Mouse (Mus musculus) heart, postnatal 0 days (tissue): ENCODE data around the gene Kremen2. TPM values are rescaled to one million over a fixed set of nuclear protein-coding genes. Genes with fewer than 3 reads are reported as not detected.

ENCODE experiments used
- ATAC-seq: fragments of 200-750 bp; cut with Nextera tagmentation; 2 replicates; pipeline ENCODE4 v1.8.0; 2017; ENCODE audit warnings: low read depth, moderate number of reproducible peaks, moderate library complexity; ENCODE audit not compliant: insufficient read depth
- DNase-seq: peaks from one replicate; pipeline ENCODE4 v3.0.0-alpha.2; 2016; ENCODE audit warnings: low spot score
- H3K27ac ChIP-seq: fragments of 300-500 bp; sonication (generic); 2 replicates; pipeline ENCODE4 v1.5.1; 2014; ENCODE audit warnings: low read depth, mild to moderate bottlenecking
- H3K27me3 ChIP-seq: fragments of 300-500 bp; sonication (generic); 2 replicates; pipeline ENCODE4 v1.6.1; 2014; ENCODE audit warnings: low read length, mixed read lengths; ENCODE audit not compliant: control insufficient read depth, insufficient read depth
- H3K36me3 ChIP-seq: fragments of 300-500 bp; sonication (generic); replicated peaks from 2 replicates; pipeline ENCODE4 v1.6.1; 2014; ENCODE audit warnings: low read length, mixed read lengths; ENCODE audit not compliant: control insufficient read depth, insufficient read depth
- H3K4me1 ChIP-seq: fragments of 300-500 bp; sonication (generic); 2 replicates; pipeline ENCODE4 v1.6.1; 2014; ENCODE audit warnings: antibody characterized with exemption; ENCODE audit not compliant: control insufficient read depth, insufficient read depth
- H3K4me2 ChIP-seq: fragments of 300-500 bp; sonication (generic); 2 replicates; pipeline ENCODE4 v1.6.1; 2014; ENCODE audit warnings: low read depth, mild to moderate bottlenecking, low read length, moderate library complexity
- H3K4me3 ChIP-seq: fragments of 300-500 bp; sonication (generic); 2 replicates; pipeline ENCODE4 v1.5.1; 2014; ENCODE audit warnings: low read depth, low read length
- H3K9ac ChIP-seq: fragments of 300-500 bp; sonication (generic); replicated peaks from 2 replicates; pipeline ENCODE4 v1.6.1; 2014; ENCODE audit warnings: low read depth, low read length, mixed read lengths
- H3K9me3 ChIP-seq: fragments of 300-500 bp; sonication (generic); replicated peaks from 2 replicates; pipeline ENCODE4 v1.6.1; 2016; ENCODE audit warnings: low read length; ENCODE audit not compliant: control insufficient read depth
- CTCF ChIP-seq: IDR thresholded peaks from 2 replicates; pipeline ENCODE4 v1.5.1; 2016; ENCODE audit warnings: antibody characterized with exemption, control low read depth, low read depth
- EP300 ChIP-seq: IDR thresholded peaks from 2 replicates; pipeline ENCODE4 v1.6.1; 2016; ENCODE audit warnings: antibody characterized with exemption, low read depth
- WGBS: fragments of 180-500 bp; shearing (Covaris S2); extraction: QIAGEN DNeasy Blood & Tissue Kit; methylation state at CpG from one replicate; pipeline ENCODE4 v1.1.7; 2014; 5-methylcytosine and 5-hydroxymethylcytosine counted together
- polyA plus RNA-seq: library from polyadenylated mRNA; unstranded; fragments of >200 nt; fragmentation: Nextera tagmentation; extraction: Ambion mirVana; gene quantifications from 2 replicates; pipeline ENCODE4 v1.2.1, GENCODE M21; 2015
- total RNA-seq: library from RNA; depleted of rRNA; stranded (reverse); fragments of >200 nt; gene quantifications from 2 replicates; pipeline ENCODE4 v1.2.3, GENCODE M21; 2014; ENCODE audit warnings: low replicate concordance

The Kremen2 gene
- total and polyA plus RNA-seq, 2 experiments from 2014 or later = not detected

DNA sequence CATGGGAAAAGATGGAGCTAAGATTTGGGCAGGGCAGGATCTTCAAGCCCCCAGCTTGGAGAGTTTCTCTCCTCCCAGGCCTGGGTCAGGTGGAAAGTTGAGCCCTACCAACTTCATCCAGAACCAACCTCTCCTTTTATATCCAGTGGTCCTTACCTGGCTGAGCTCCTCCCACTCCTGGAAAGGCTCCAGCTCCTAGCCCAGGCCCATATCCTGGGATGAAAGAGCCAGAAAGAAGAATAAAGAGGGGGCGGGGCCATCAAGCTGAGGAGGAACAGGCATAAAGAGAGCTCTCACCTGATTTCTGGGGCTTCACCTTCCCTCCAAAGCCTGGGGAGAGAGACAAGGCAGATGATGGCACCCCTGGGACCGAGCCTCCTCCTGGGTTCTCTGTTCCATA, 28.6 kb downstream of the Kremen2 start:
- Histone ChIP-seq H3K4me1 (no peaks in the 10 kb centered on the region), H3K36me3 (no peaks in the 10 kb centered on the region), H3K4me2 (no peak overlapping the region), H3K27me3 (no peaks in the 10 kb centered on the region), H3K4me3 (no peak overlapping the region), H3K27ac (no peak overlapping the region), H3K9ac (no peak overlapping the region), H3K9me3 (no peaks in the 10 kb centered on the region)
- no peak for DNase-seq
- 64% methylated on average over 2 of the region's 2 CpGs for WGBS
- no peak for ATAC-seq
- TF ChIP-seq EP300 (no peak), CTCF (no peak)

DNA sequence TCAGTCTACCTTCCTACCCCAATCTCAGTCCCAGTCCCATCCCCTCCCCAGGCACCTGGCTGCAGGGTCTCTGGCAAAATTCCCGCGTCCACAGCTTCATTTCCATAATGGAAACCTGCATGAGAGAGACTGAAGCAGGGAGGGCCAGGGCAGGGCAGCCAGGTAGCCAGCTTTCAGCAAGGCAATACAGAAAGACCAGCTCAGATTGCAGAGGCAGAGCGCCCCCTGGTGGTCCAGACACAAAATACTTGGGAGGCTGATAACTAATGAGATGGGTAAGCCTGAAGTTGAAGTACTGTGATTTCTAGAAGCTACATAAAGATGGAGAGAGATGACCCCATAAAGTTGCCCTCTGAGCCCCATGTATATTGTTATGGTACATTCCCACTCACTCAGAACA, 39.4 kb downstream of the Kremen2 start:
- no peak overlapping the region for H3K9ac ChIP-seq
- peak; percentile 66 for DNase-seq
- 2% methylated on average over 3 of the region's 3 CpGs for WGBS
- H3K36me3 ChIP-seq = no peaks in the 10 kb centered on the region
- H3K9me3 ChIP-seq = no peaks in the 10 kb centered on the region
- H3K4me1 ChIP-seq = no peaks in the 10 kb centered on the region
- H3K27me3 ChIP-seq = peaks cover 23% of the 10 kb centered on the region
- TF ChIP-seq EP300 (no peak), CTCF (peak; percentile 88)
- H3K4me3 ChIP-seq = no peak overlapping the region
- H3K4me2 ChIP-seq = no peak overlapping the region
- H3K27ac ChIP-seq = no peak overlapping the region
- ATAC-seq = 0 out of 2 replicates have a peak, but pooled peaks have one; percentile 69

DNA sequence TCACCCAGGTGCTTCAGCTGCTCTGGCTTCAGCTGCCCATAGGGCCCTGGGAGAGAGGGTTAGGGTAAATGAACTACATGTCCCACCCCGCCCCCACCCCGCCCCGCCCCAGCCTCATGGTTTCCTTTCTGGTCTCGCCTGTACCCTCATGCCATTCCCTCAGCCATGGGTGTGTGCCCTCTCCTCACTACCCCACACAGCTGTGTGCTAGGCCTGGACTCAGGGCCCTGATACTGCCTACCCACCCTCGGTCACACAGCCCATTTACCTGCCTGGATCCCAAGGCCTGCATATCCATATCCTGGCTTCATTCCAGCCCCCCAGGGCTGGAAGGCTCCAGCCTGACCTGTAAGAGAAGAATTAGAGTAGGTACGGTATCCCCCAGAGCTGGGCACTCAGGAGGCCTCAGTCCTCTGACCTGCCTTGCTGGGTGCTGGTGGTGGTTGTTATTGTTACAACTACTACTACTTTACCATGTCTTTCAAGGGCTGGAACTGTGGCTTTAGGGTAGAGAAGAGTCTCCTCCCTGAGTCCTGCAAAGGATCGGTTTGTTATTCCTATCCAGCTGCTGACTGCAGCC, 40.0 kb downstream of the Kremen2 start:
- Histone ChIP-seq H3K36me3 (no peaks in the 10 kb centered on the region), H3K9me3 (no peaks in the 10 kb centered on the region), H3K27ac (no peak overlapping the region), H3K4me1 (no peaks in the 10 kb centered on the region), H3K4me3 (no peak overlapping the region), H3K4me2 (no peak overlapping the region), H3K9ac (no peak overlapping the region), H3K27me3 (peaks cover 29% of the 10 kb centered on the region)
- 78% methylated on average over 7 of the region's 7 CpGs for whole genome bisulfite sequencing
- TF ChIP-seq EP300 (no peak), CTCF (no peak)
- ATAC-seq (no peak), DNase-seq (no peak)

DNA sequence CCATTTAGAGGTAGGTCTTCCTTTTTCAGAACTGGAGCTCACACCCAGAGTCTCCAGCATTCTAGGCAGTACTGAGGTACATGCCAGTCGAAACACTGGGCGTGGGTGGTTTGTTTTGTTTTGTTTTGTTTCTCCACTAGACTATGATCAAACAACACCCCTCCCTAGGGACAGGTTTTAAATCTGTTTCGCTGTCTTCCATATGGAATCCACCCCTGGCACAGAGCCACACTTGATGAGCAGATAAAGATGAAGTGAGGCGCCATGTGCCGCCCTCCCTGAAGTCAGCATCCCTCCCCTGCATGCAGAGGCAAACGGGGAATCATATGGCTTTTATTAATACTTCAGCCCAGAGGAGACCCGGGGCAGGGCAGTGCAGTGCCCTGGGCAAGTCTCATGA, 40.9 kb downstream of the Kremen2 start:
- TF ChIP-seq CTCF (no peak), EP300 (no peak)
- no peaks in the 10 kb centered on the region for H3K4me1 ChIP-seq
- ATAC-seq (no peak), DNase-seq (no peak)
- WGBS = 56% methylated on average over 7 of the region's 7 CpGs
- H3K9me3 ChIP-seq = no peaks in the 10 kb centered on the region
- no peak overlapping the region for H3K4me2 ChIP-seq
- no peaks in the 10 kb centered on the region for H3K36me3 ChIP-seq
- H3K27ac ChIP-seq = no peak overlapping the region
- H3K9ac ChIP-seq = no peak overlapping the region
- H3K4me3 ChIP-seq = no peak overlapping the region
- peaks cover 28% of the 10 kb centered on the region for H3K27me3 ChIP-seq

DNA sequence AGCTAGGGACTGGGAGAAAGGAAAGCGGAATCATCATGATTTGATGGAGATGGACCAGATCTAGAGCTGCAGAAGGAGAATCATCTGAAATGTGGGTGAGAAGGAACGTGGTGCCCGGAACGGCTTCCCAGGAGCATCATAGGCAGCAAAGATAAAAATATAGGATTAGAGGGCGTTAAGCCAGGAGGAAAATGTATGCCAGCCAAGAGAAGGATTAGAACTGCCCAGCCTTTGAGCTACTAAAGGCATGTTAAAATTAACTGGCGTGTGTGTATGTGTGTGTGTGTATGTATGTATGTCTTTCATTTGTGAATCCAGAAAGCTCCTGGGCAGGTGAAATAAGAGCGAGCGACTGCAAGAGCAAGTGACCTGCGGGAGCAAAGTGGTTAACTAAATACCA, 42.3 kb downstream of the Kremen2 start:
- Histone ChIP-seq H3K27ac (no peak overlapping the region), H3K4me1 (no peaks in the 10 kb centered on the region), H3K9ac (no peak overlapping the region), H3K9me3 (no peaks in the 10 kb centered on the region), H3K27me3 (peaks cover 32% of the 10 kb centered on the region), H3K4me3 (no peak overlapping the region), H3K36me3 (no peaks in the 10 kb centered on the region), H3K4me2 (no peak overlapping the region)
- 75% methylated on average over 9 of the region's 9 CpGs for WGBS
- TF ChIP-seq CTCF (no peak), EP300 (no peak)
- ATAC-seq (no peak), DNase-seq (no peak)

DNA sequence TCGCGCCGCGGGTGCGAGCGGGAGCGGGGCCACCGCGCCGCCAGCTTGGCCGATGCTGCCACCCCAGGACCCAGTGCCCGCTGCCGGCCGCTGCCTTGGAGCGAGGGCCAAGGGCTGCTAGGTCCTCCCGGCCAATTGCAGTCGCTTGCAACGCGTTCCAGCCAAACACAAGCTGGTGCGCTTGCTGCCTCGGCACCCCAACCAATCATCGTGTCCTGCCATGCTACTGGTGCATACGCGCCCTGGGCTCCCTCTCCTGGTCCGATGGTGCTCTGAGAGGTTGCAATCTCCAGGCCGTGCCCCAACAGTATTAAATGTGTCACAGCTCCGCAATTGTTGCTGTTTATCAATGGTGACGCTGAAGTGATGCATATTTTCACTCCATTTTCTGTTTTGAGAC, 45.6 kb downstream of the Kremen2 start:
- under 1% methylated on average over 24 of the region's 28 CpGs for WGBS
- peak overlapping the region; percentile 96 for H3K4me2 ChIP-seq
- TF ChIP-seq EP300 (no peak), CTCF (peak; percentile 84)
- H3K27ac ChIP-seq = no peak overlapping the region
- no peaks in the 10 kb centered on the region for H3K4me1 ChIP-seq
- H3K36me3 ChIP-seq = no peaks in the 10 kb centered on the region
- peak overlapping the region; percentile 49; the same call in 1 of the 2 replicates for H3K9ac ChIP-seq
- H3K4me3 ChIP-seq = peak overlapping the region; percentile 60
- ATAC-seq (peak; percentile 96), DNase-seq (peak; percentile 84)
- no peaks in the 10 kb centered on the region for H3K9me3 ChIP-seq
- H3K27me3 ChIP-seq = peaks cover 29% of the 10 kb centered on the region
